Mouse (Mus musculus) midbrain, embryonic 14.5 days (tissue): ENCODE results near the gene Pnpla7. TPM values are rescaled to one million over a fixed set of nuclear protein-coding genes. Genes with fewer than 3 reads are reported as not detected.

Source experiments
- ATAC-seq: fragments of 200-750 bp; cut with Nextera tagmentation; 2 replicates; pipeline ENCODE4 v1.8.0; 2017; ENCODE audit warnings: moderate number of reproducible peaks, moderate library complexity; ENCODE audit not compliant: low FRiP score, low TSS enrichment
- DNase-seq: peaks from one replicate; pipeline ENCODE4 v3.0.0-alpha.2; 2015
- H3K27ac ChIP-seq: fragments of 300-500 bp; sonication (generic); replicated peaks from 2 replicates; pipeline ENCODE4 v1.5.1; 2014; ENCODE audit warnings: mild to moderate bottlenecking, low read depth, low read length, moderate library complexity
- H3K27me3 ChIP-seq: fragments of 300-500 bp; sonication (generic); 2 replicates; pipeline ENCODE4 v1.6.1; 2014; ENCODE audit warnings: low read length, control low read depth, mixed read lengths; ENCODE audit not compliant: control insufficient read depth, insufficient read depth
- H3K36me3 ChIP-seq: fragments of 300-500 bp; sonication (generic); 2 replicates; pipeline ENCODE4 v1.6.1; 2014; ENCODE audit warnings: low read length, control low read depth; ENCODE audit not compliant: control insufficient read depth, insufficient read depth
- H3K4me1 ChIP-seq: fragments of 300-500 bp; sonication (generic); 2 replicates; pipeline ENCODE4 v1.6.1; 2014; ENCODE audit warnings: mild to moderate bottlenecking, antibody characterized with exemption, low read length, control low read depth; ENCODE audit not compliant: control insufficient read depth, insufficient read depth
- H3K4me2 ChIP-seq: fragments of 300-500 bp; sonication (generic); 2 replicates; pipeline ENCODE4 v1.6.1; 2014; ENCODE audit warnings: mild to moderate bottlenecking, low read length, moderate library complexity
- H3K4me3 ChIP-seq: fragments of 300-500 bp; sonication (generic); replicated peaks from 2 replicates; pipeline ENCODE4 v1.5.1; 2014; ENCODE audit warnings: low read depth, low read length
- H3K9ac ChIP-seq: fragments of 300-500 bp; sonication (generic); replicated peaks from 2 replicates; pipeline ENCODE4 v1.6.1; 2014; ENCODE audit warnings: mild to moderate bottlenecking, low read length, moderate library complexity
- H3K9me3 ChIP-seq: fragments of 300-500 bp; sonication (generic); 2 replicates; pipeline ENCODE4 v1.6.1; 2016; ENCODE audit warnings: low read length, control low read depth, mixed read lengths; ENCODE audit not compliant: control insufficient read depth
- WGBS: fragments of 180-500 bp; shearing (Covaris S2); extraction: QIAGEN DNeasy Blood & Tissue Kit; methylation state at CpG from one replicate; pipeline ENCODE4 v1.1.7; 2014; 5-methylcytosine and 5-hydroxymethylcytosine counted together
- polyA plus RNA-seq: library from polyadenylated mRNA; unstranded; fragments of >200 nt; fragmentation: Nextera tagmentation; extraction: Ambion mirVana; gene quantifications from 2 replicates; pipeline ENCODE4 v1.2.1, GENCODE M21; 2014

Gene Pnpla7
- polyA plus RNA-seq, 1 experiment from 2014 or later: 4.4 TPM

- no peaks in the 10 kb centered on the region for H3K4me1 ChIP-seq
- H3K27me3 ChIP-seq: no peaks in the 10 kb centered on the region
- H3K4me3 ChIP-seq: no peak overlapping the region
- H3K9me3 ChIP-seq: no peaks in the 10 kb centered on the region
- no peak overlapping the region for H3K27ac ChIP-seq
- H3K36me3 ChIP-seq: no peaks in the 10 kb centered on the region
- no peak for ATAC-seq
- no peak overlapping the region for H3K9ac ChIP-seq
- DNase-seq: no peak
- 77% methylated on average over 4 of the region's 4 CpGs for WGBS
- H3K4me2 ChIP-seq: no peak overlapping the region
Measured at GRCm38 (mm10) chr2:25069537-25069936, 93.7 kb downstream of the Pnpla7 start.

GRCm38 (mm10) chr2:25072398-25072797 is 96.6 kb downstream of the Pnpla7 start:
- Histone ChIP-seq H3K27me3 (no peaks in the 10 kb centered on the region), H3K9me3 (no peaks in the 10 kb centered on the region), H3K36me3 (no peaks in the 10 kb centered on the region), H3K27ac (no peak overlapping the region), H3K9ac (no peak overlapping the region), H3K4me3 (no peak overlapping the region), H3K4me1 (no peaks in the 10 kb centered on the region), H3K4me2 (no peak overlapping the region)
- ATAC-seq (no peak), DNase-seq (no peak)
- WGBS: 93% methylated on average over 4 of the region's 4 CpGs

GRCm38 (mm10) chr2:25075506-25075905 is 99.7 kb downstream of the Pnpla7 start:
- no peaks in the 10 kb centered on the region for H3K36me3 ChIP-seq
- H3K4me3 ChIP-seq: no peak overlapping the region
- 56% methylated on average over 4 of the region's 4 CpGs for WGBS
- ATAC-seq: no peak
- no peak overlapping the region for H3K4me2 ChIP-seq
- no peak overlapping the region for H3K27ac ChIP-seq
- H3K9me3 ChIP-seq: no peaks in the 10 kb centered on the region
- no peaks in the 10 kb centered on the region for H3K4me1 ChIP-seq
- H3K9ac ChIP-seq: no peak overlapping the region
- no peak for DNase-seq
- H3K27me3 ChIP-seq: no peaks in the 10 kb centered on the region

- no peak overlapping the region for H3K27ac ChIP-seq
- no peak for ATAC-seq
- H3K27me3 ChIP-seq: no peaks in the 10 kb centered on the region
- 75% methylated on average over 1 of the region's 1 CpGs for WGBS
- H3K4me3 ChIP-seq: no peak overlapping the region
- H3K4me1 ChIP-seq: no peaks in the 10 kb centered on the region
- no peak for DNase-seq
- no peaks in the 10 kb centered on the region for H3K9me3 ChIP-seq
- H3K9ac ChIP-seq: no peak overlapping the region
- H3K36me3 ChIP-seq: no peaks in the 10 kb centered on the region
- no peak overlapping the region for H3K4me2 ChIP-seq
Measured at GRCm38 (mm10) chr2:25078967-25079366, 103.1 kb downstream of the Pnpla7 start.

GRCm38 (mm10) chr2:25080076-25080475 is 104.2 kb downstream of the Pnpla7 start, which contains the start of gene Entpd8:
TSS of gene Entpd8 (plus strand) at chr2:25080304.
- Histone ChIP-seq H3K4me2 (no peak within 1 kb of the TSS), H3K27ac (no peak within 1 kb of the TSS), H3K27me3 (no peaks in the 10 kb centered on the region), H3K4me1 (no peaks in the 10 kb centered on the region), H3K4me3 (no peak within 1 kb of the TSS), H3K9me3 (no peaks in the 10 kb centered on the region), H3K9ac (no peak within 1 kb of the TSS), H3K36me3 (no peaks in the 10 kb centered on the region)
- ATAC-seq (no peak), DNase-seq (no peak)
- WGBS: 62% methylated on average over 5 of the region's 5 CpGs

GRCm38 (mm10) chr2:25083697-25084096 is 107.9 kb downstream of the Pnpla7 start:
- H3K9me3 ChIP-seq: no peaks in the 10 kb centered on the region
- DNase-seq (no peak), ATAC-seq (no peak)
- no peak overlapping the region for H3K4me3 ChIP-seq
- no peak overlapping the region for H3K4me2 ChIP-seq
- H3K36me3 ChIP-seq: no peaks in the 10 kb centered on the region
- H3K27me3 ChIP-seq: no peaks in the 10 kb centered on the region
- no peak overlapping the region for H3K27ac ChIP-seq
- no peak overlapping the region for H3K9ac ChIP-seq
- no peaks in the 10 kb centered on the region for H3K4me1 ChIP-seq
- WGBS: 78% methylated on average over 4 of the region's 4 CpGs

GRCm38 (mm10) chr2:25085571-25085970 is 109.7 kb downstream of the Pnpla7 start:
- Histone ChIP-seq H3K27me3 (no peaks in the 10 kb centered on the region), H3K36me3 (no peaks in the 10 kb centered on the region), H3K4me2 (no peak overlapping the region), H3K9me3 (no peaks in the 10 kb centered on the region), H3K4me1 (no peaks in the 10 kb centered on the region), H3K27ac (no peak overlapping the region), H3K4me3 (no peak overlapping the region), H3K9ac (no peak overlapping the region)
- 85% methylated on average over 5 of the region's 5 CpGs for WGBS
- no peak for DNase-seq
- ATAC-seq: no peak

GRCm38 (mm10) chr2:25087842-25088241 is 112.0 kb downstream of the Pnpla7 start:
- ATAC-seq (no peak), DNase-seq (no peak)
- whole genome bisulfite sequencing: 97% methylated on average over 2 of the region's 2 CpGs
- no peak overlapping the region for H3K4me2 ChIP-seq
- H3K27me3 ChIP-seq: no peaks in the 10 kb centered on the region
- no peaks in the 10 kb centered on the region for H3K36me3 ChIP-seq
- H3K4me1 ChIP-seq: no peaks in the 10 kb centered on the region
- H3K27ac ChIP-seq: no peak overlapping the region
- no peak overlapping the region for H3K9ac ChIP-seq
- H3K9me3 ChIP-seq: no peaks in the 10 kb centered on the region
- H3K4me3 ChIP-seq: no peak overlapping the region

- Histone ChIP-seq H3K4me2 (no peak overlapping the region), H3K4me3 (no peak overlapping the region), H3K36me3 (no peaks in the 10 kb centered on the region), H3K4me1 (no peaks in the 10 kb centered on the region), H3K9ac (no peak overlapping the region), H3K9me3 (no peaks in the 10 kb centered on the region), H3K27me3 (no peaks in the 10 kb centered on the region), H3K27ac (no peak overlapping the region)
- DNase-seq (no peak), ATAC-seq (no peak)
- WGBS: 93% methylated on average over 3 of the region's 3 CpGs
Measured at GRCm38 (mm10) chr2:25088636-25089035, 112.8 kb downstream of the Pnpla7 start.
